Mouse (Mus musculus): ENCODE measurements around the gene Alkbh4. TPM values are rescaled to one million over a fixed set of nuclear protein-coding genes. Genes with fewer than 3 reads are reported as not detected.
"Not testable (repeated sequence)": the region's sequence is repeated elsewhere in the genome, so short reads cannot be mapped to it uniquely, and the experiment has no call there.

Alkbh4 gene
- polyA plus RNA-seq, 1 experiment, result 8.8 TPM

DNA sequence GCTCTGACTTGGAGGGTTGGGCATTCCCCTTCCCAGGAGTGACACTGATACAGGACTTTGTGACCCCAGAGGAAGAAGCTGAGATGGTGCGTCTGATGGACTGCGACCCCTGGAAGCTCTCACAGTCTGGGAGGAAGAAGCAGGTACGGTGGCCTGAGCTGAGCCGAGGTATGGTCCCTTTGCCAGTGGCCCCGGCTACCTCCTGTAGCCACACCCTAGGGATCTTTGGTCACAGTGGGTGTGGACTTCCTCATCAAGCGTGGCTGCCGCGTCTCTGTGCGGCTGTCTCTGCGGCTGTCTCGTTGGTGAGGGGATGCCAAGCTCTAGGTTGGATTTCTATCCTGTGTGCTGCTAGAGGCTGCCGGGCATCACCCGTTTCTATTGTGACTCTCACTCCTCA is 3.4 kb downstream of the Alkbh4 start:
- H3K4me1 ChIP-seq (ENCODE audit: control insufficient read depth, insufficient read depth, low read length), result 0 out of 2 replicates have a peak, but pooled peaks cover 2% of the 10 kb centered on the region
- no peak overlapping the region for H3K4me3 ChIP-seq (ENCODE audit: insufficient read depth, low read length)
- H3K27ac ChIP-seq (ENCODE audit: insufficient read depth, low read length), result no peak overlapping the region
- TF ChIP-seq CTCF (IDR thresholded peaks at IDR 0.05; ENCODE audit: borderline replicate concordance, insufficient read depth, low read length), result no peak
- TF ChIP-seq POLR2A (IDR thresholded peaks at IDR 0.05; ENCODE audit: low read depth, low read length), result no peak

DNA sequence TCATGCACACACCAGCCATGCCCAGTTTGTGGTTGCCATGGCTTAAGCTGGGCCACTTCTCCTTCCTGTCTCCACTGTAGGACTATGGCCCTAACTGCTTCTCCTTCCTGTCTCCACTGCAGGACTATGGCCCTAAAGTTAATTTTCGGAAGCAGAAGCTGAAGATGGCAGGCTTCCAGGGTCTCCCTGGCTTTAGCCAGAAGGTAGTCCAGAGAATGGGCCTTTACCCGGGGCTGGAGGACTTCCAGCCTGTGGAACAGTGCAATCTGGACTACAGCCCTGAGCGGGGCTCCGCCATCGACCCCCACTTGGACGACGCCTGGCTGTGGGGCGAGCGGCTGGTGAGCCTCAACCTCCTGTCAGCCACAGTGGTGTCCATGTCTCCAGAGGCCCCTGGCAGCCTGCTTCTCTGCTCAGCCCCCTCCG is 4.1 kb downstream of the Alkbh4 start:
- Histone ChIP-seq H3K27ac (ENCODE audit: insufficient read depth, low read length) (no peak overlapping the region), H3K4me1 (ENCODE audit: control insufficient read depth, insufficient read depth, low read length) (no peaks in the 10 kb centered on the region), H3K4me3 (ENCODE audit: insufficient read depth, low read length) (no peak overlapping the region)
- TF ChIP-seq CTCF (IDR thresholded peaks at IDR 0.05; ENCODE audit: borderline replicate concordance, insufficient read depth, low read length) (no peak), POLR2A (IDR thresholded peaks at IDR 0.05; ENCODE audit: low read depth, low read length) (no peak)

GRCm38 (mm10) chr5:136142746-136143145 is 6.8 kb downstream of the Alkbh4 start:
- H3K4me1 ChIP-seq (ENCODE audit: control insufficient read depth, insufficient read depth, low read length), result no peaks in the 10 kb centered on the region
- TF ChIP-seq CTCF (IDR thresholded peaks at IDR 0.05; ENCODE audit: borderline replicate concordance, insufficient read depth, low read length) (no peak), POLR2A (IDR thresholded peaks at IDR 0.05; ENCODE audit: low read depth, low read length) (no peak)
- H3K27ac ChIP-seq (ENCODE audit: insufficient read depth, low read length), result no peak overlapping the region
- H3K4me3 ChIP-seq (ENCODE audit: insufficient read depth, low read length), result no peak overlapping the region

DNA sequence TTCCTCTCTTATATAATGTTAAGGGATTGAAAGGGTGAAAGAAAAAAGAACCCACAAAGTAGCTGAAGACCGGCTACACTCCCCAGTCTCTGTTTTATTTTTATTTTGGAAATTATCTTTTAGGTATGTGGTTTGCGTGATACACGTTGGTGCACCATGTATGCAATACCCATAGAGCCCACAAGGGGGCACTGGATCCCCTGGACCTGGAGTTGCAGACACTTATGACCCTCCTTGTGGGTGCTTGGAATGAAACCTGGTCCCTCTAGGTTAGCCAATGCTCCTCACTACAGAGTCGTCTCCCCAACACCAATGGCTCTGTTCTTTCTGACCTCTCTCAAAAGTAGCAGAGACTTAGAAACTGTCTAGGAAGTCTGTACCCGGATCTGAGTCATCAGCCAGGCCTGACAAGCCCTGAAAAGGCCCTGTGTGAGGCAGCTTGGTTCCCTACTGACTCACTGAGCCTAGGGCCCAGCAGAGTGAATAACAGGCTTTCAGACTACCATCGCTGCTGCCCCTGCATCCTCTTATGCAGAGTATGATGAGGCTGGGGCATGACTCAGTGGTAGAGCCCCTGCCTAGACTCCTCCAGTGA is 7.3 kb downstream of the Alkbh4 start:
- no peak overlapping the region for H3K4me3 ChIP-seq (ENCODE audit: insufficient read depth, low read length)
- no peak for TF ChIP-seq CTCF (IDR thresholded peaks at IDR 0.05; ENCODE audit: borderline replicate concordance, insufficient read depth, low read length)
- TF ChIP-seq POLR2A (IDR thresholded peaks at IDR 0.05; ENCODE audit: low read depth, low read length), result no peak

DNA sequence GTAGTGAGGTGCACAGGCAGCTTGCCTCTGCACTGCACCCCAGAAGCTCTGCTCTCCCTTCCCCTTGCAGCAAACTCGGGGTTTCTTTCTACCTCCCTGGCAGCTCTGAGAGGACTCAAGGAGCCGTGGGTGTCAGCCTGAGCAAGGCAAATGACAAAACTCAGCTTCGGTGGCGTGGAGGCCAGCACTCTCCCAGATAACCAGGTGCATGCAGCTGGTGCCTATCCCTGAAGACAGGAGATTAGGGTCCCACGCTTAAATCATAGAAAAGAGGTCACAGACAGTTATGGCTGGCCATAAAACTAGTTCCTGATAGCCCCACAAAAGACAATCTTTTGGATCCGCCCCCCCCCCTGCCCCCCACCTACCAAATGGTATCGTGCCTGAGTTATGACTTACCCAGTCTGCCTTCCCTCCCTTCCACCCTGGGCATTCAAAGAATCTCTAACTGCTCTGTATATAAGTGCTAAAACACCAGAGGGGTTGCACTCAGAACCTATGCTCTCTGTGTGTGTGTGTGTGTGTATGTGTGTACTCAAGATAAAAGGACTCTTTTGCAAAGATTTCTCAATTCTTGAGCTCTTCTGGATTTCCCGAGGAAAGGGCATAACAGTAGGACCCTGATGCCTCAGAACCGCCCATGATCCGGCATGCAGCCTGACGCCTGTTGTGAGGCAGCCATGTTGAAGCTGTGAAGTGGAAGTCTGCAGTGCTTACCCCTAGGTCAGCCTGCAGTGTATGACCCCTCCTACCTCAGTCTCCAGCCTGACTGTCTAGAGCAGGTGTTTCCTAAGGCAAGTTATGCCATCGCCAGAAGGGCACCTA is 8.9 kb downstream of the Alkbh4 start:
- Histone ChIP-seq H3K27ac (ENCODE audit: insufficient read depth, low read length) (no peak overlapping the region), H3K4me1 (ENCODE audit: control insufficient read depth, insufficient read depth, low read length) (no peaks in the 10 kb centered on the region), H3K4me3 (ENCODE audit: insufficient read depth, low read length) (no peak overlapping the region)
- TF ChIP-seq POLR2A (IDR thresholded peaks at IDR 0.05; ENCODE audit: low read depth, low read length), result no peak
- no peak for TF ChIP-seq CTCF (IDR thresholded peaks at IDR 0.05; ENCODE audit: borderline replicate concordance, insufficient read depth, low read length)

More for the DNA sequence above, 7.3 kb downstream of the Alkbh4 start:
- H3K4me1 ChIP-seq (ENCODE audit: control insufficient read depth, insufficient read depth, low read length), result no peaks in the 10 kb centered on the region
- no peak overlapping the region for H3K27ac ChIP-seq (ENCODE audit: insufficient read depth, low read length)

DNA sequence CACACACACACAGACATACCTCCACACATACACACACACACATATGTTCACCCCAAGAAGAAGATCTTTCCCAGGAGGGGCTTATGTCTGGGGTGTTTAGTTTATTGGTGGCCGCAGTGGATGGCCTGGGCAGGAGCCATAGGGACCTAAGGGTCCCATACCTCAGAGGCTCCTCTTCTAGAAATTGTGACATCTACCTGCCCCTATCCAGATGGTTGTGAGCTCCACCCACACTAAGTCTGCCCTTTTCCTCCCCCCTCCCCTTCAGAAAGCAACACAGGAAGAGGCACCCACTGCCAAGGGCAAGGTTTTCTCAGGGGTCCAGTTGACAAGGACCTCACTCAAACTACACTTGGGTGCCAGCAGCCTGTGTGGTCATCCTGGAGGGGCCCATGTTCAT is 11.0 kb downstream of the Alkbh4 start:
- TF ChIP-seq POLR2A (IDR thresholded peaks at IDR 0.05; ENCODE audit: low read depth, low read length) (no peak), CTCF (IDR thresholded peaks at IDR 0.05; ENCODE audit: borderline replicate concordance, insufficient read depth, low read length) (no peak)
- no peaks in the 10 kb centered on the region for H3K4me1 ChIP-seq (ENCODE audit: control insufficient read depth, insufficient read depth, low read length)

DNA sequence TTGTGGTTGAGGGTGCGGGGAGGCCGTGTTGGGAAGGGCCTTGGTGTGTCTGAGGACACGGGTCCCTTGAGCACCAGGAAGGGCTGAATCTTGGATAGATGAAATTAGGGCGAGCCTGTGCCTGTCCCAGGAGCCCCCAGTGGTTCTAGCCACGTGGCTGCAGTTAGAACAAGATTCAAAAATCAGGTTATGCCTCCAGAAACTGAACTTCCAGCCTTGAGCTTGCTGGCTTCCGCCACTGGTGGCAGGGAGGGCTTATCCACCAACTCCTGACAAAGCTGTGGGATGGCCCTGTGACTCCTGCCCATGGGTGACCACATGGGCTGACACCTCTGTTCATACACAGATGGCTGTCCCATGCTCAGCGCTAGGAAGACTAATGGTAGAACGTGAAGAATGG is 11.8 kb downstream of the Alkbh4 start:
- Histone ChIP-seq H3K4me1 (ENCODE audit: control insufficient read depth, insufficient read depth, low read length) (no peaks in the 10 kb centered on the region), H3K4me3 (ENCODE audit: insufficient read depth, low read length) (no peak overlapping the region), H3K27ac (ENCODE audit: insufficient read depth, low read length) (no peak overlapping the region)
- TF ChIP-seq POLR2A (IDR thresholded peaks at IDR 0.05; ENCODE audit: low read depth, low read length) (no peak), CTCF (IDR thresholded peaks at IDR 0.05; ENCODE audit: borderline replicate concordance, insufficient read depth, low read length) (no peak)

More for the DNA sequence above, 11.0 kb downstream of the Alkbh4 start:
- no peak overlapping the region for H3K4me3 ChIP-seq (ENCODE audit: insufficient read depth, low read length)
- no peak overlapping the region for H3K27ac ChIP-seq (ENCODE audit: insufficient read depth, low read length)

GRCm38 (mm10) chr5:136149134-136149576 is 13.2 kb downstream of the Alkbh4 start:
- H3K4me1 ChIP-seq (ENCODE audit: control insufficient read depth, insufficient read depth, low read length); H3K4me3 ChIP-seq (ENCODE audit: insufficient read depth, low read length); H3K27ac ChIP-seq (ENCODE audit: insufficient read depth, low read length): not testable (repeated sequence)

DNA sequence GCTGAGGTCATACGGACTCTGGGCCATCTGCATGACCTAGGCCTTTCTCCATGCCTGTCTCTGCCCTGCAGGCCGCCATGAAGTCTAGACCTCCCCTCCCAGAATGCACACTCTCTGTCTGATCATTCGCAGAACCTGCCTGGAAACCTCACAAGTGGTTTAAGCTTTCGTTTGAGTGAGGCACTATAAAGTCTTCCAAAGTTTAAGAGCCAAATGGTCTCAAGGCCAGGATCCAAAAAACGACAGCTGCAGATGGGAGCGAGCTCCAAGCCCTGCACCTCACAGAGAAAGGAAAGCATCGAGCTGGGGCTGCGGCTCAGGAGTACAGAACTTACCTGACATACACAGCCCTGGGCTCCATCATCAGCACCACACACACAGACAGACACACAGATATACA is 16.4 kb downstream of the Alkbh4 start:
- TF ChIP-seq CTCF (IDR thresholded peaks at IDR 0.05; ENCODE audit: borderline replicate concordance, insufficient read depth, low read length) (no peak), POLR2A (IDR thresholded peaks at IDR 0.05; ENCODE audit: low read depth, low read length) (no peak)
- Histone ChIP-seq H3K27ac (ENCODE audit: insufficient read depth, low read length) (no peak overlapping the region), H3K4me1 (ENCODE audit: control insufficient read depth, insufficient read depth, low read length) (no peaks in the 10 kb centered on the region), H3K4me3 (ENCODE audit: insufficient read depth, low read length) (no peak overlapping the region)

- TF ChIP-seq POLR2A (IDR thresholded peaks at IDR 0.05; ENCODE audit: low read depth, low read length), result no peak
- TF ChIP-seq CTCF (IDR thresholded peaks at IDR 0.05; ENCODE audit: borderline replicate concordance, insufficient read depth, low read length), result no peak
- Histone ChIP-seq H3K4me1 (ENCODE audit: control insufficient read depth, insufficient read depth, low read length) (no peaks in the 10 kb centered on the region), H3K4me3 (ENCODE audit: insufficient read depth, low read length) (no peak overlapping the region), H3K27ac (ENCODE audit: insufficient read depth, low read length) (no peak overlapping the region)
These were observed 19.5 kb downstream of the Alkbh4 start for GRCm38 (mm10) chr5:136155399-136155798.

GRCm38 (mm10) chr5:136160084-136160483 is 24.1 kb downstream of the Alkbh4 start:
- H3K4me3 ChIP-seq (ENCODE audit: insufficient read depth, low read length); H3K4me1 ChIP-seq (ENCODE audit: control insufficient read depth, insufficient read depth, low read length); H3K27ac ChIP-seq (ENCODE audit: insufficient read depth, low read length): not testable (repeated sequence)

Data from embryonic fibroblast, embryonic 13.5 days (primary cell).